Mouse (Mus musculus): ENCODE data around the gene Hmga1. TPM values are rescaled to one million over a fixed set of nuclear protein-coding genes. Genes with fewer than 3 reads are reported as not detected.

The Hmga1 gene
- polyA plus RNA-seq, 1 experiment, result not detected

DNA sequence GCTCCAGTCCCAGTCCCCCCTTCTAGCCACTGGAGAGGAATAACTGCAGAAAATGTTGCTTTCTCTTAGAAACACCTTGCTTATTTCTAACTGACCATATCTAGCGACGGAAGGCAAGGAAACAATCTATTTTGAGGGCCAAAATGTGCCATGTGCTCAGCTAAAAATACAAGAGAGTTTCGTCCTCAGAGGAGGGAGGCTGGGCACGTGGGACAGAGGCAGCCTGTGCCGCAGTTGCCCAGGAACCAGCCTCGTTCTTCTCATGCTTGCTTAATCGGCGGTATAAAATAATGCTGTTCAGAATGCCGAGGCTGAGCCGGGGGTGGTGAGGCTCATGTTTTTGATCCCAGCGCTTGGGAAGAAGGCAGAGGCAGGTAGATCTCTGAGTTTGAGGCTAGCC is 11.7 kb upstream of the Hmga1 start:
- peaks cover 12% of the 10 kb centered on the region for H3K4me1 ChIP-seq (ENCODE audit: control insufficient read depth, insufficient read depth, low read length)
- TF ChIP-seq POLR2A (IDR thresholded peaks at IDR 0.05; ENCODE audit: insufficient read depth, low read depth, low read length) (no peak), CTCF (IDR thresholded peaks at IDR 0.05; ENCODE audit: insufficient read depth, low read depth, low read length) (no peak)
- no peak overlapping the region for H3K4me3 ChIP-seq (ENCODE audit: insufficient read depth, low read depth, low read length)
- H3K27ac ChIP-seq (ENCODE audit: insufficient read depth, low read depth, low read length), result no peak overlapping the region
- 55% methylated on average over 11 of the region's 11 CpGs for WGBS

DNA sequence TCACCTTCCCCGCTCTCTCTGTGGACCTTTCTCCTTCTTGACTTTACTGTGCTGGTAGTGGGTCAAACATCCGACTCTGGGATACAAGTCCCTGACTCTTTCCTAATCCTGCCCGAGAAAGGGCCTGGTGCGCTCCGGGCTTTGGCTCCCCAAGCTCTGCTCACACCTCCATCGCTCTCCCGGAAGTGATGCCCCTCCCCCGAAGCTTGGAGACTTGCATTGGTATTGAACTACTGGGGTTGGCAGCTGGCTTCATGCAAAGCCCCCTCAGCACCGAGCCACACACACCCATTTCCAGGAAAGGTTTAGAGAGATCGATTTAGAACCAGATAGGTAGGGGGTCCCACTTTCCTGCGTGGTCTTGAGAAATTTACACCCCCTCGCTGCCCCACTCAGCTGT is 10.3 kb upstream of the Hmga1 start:
- Histone ChIP-seq H3K27ac (ENCODE audit: insufficient read depth, low read depth, low read length) (no peak overlapping the region), H3K4me1 (ENCODE audit: control insufficient read depth, insufficient read depth, low read length) (peaks cover 12% of the 10 kb centered on the region), H3K4me3 (ENCODE audit: insufficient read depth, low read depth, low read length) (no peak overlapping the region)
- TF ChIP-seq POLR2A (IDR thresholded peaks at IDR 0.05; ENCODE audit: insufficient read depth, low read depth, low read length), result no peak
- TF ChIP-seq CTCF (IDR thresholded peaks at IDR 0.05; ENCODE audit: insufficient read depth, low read depth, low read length), result no peak
- WGBS, result 66% methylated on average over 12 of the region's 12 CpGs

DNA sequence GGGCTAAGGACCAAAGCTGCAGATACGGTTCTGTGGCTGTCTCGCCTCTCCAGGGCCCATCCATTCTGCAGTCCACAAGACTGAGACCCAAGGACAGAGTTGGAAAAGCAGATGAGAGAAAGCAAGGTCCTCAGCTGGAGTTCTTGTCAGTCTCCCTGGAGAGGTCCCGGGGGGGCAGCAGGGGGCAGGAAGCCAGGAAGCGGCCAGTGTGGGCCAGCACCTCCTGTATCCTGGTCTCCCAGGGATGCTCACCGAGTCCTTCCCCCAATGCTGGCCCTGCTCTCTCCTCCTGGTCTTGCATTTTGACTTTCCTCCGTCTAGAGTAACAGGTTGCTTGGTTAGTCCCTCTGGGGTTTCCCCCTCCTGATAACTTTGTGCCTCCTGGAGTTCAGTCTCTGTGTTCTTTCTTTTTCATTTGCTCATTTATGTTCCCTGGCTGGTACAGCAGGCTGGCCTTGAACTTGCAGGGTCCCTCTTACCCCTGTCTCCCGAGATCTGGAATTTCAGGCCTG is 9.7 kb upstream of the Hmga1 start:
- Histone ChIP-seq H3K27ac (ENCODE audit: insufficient read depth, low read depth, low read length) (no peak overlapping the region), H3K4me1 (ENCODE audit: control insufficient read depth, insufficient read depth, low read length) (peaks cover 12% of the 10 kb centered on the region), H3K4me3 (ENCODE audit: insufficient read depth, low read depth, low read length) (no peak overlapping the region)
- TF ChIP-seq CTCF (IDR thresholded peaks at IDR 0.05; ENCODE audit: insufficient read depth, low read depth, low read length), result no peak
- no peak for TF ChIP-seq POLR2A (IDR thresholded peaks at IDR 0.05; ENCODE audit: insufficient read depth, low read depth, low read length)
- 83% methylated on average over 7 of the region's 7 CpGs for WGBS

DNA sequence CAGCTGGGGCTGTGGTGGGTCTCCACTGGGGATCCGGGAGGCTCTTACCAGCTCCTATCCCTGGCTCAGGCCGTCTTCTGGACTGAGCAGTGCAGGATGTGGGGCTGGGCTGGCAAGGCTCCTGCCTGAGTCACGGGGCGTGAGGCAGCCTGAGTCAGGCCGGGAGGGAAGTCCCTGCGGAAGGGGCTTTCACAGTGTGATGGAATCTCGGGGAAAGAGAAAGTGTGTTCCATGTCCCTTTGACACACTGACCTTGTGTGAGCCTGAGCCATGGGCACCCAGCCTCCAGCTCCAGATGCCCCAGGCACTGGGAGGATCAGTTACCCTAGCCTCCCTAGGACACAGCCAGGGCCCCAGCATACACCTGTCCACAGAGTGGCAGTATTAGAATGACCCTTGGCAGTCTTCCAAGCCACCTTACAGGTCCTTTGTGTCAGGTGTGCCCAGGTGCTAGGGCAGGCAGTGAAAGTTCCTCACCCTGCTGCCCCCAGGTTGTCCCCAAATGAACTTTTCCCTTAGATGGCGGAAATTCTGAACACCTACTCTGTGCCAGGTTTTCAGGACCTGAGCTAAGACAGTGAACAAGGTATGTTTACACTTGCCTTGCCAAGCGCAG is 8.9 kb upstream of the Hmga1 start:
- H3K27ac ChIP-seq (ENCODE audit: insufficient read depth, low read depth, low read length), result no peak overlapping the region
- no peak for TF ChIP-seq CTCF (IDR thresholded peaks at IDR 0.05; ENCODE audit: insufficient read depth, low read depth, low read length)
- no peak for TF ChIP-seq POLR2A (IDR thresholded peaks at IDR 0.05; ENCODE audit: insufficient read depth, low read depth, low read length)
- H3K4me1 ChIP-seq (ENCODE audit: control insufficient read depth, insufficient read depth, low read length), result peaks cover 12% of the 10 kb centered on the region
- WGBS, result 63% methylated on average over 9 of the region's 9 CpGs
- H3K4me3 ChIP-seq (ENCODE audit: insufficient read depth, low read depth, low read length), result no peak overlapping the region

DNA sequence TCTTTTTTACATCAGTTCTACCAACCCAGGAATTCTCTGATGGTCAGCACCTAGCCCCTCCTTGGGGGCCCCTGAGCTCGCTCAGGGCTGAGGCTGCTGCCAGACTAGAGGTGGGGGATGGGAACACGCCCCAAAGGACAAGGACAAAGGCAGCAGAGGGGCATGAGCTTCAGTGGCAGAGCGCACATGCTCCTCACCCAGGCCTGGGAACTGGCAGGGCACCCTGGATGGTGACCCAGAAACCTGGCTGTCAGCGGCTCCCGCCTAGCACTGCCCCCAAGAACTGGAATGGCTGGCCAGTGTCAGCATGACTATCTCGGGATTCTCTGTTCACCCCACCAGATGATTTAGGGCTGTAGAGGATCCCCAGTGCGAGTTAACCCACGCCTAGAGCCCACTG is 7.1 kb upstream of the Hmga1 start:
- TF ChIP-seq POLR2A (IDR thresholded peaks at IDR 0.05; ENCODE audit: insufficient read depth, low read depth, low read length), result no peak
- TF ChIP-seq CTCF (IDR thresholded peaks at IDR 0.05; ENCODE audit: insufficient read depth, low read depth, low read length), result no peak
- peaks cover 12% of the 10 kb centered on the region for H3K4me1 ChIP-seq (ENCODE audit: control insufficient read depth, insufficient read depth, low read length)
- 64% methylated on average over 8 of the region's 8 CpGs for WGBS
- no peak overlapping the region for H3K4me3 ChIP-seq (ENCODE audit: insufficient read depth, low read depth, low read length)
- no peak overlapping the region for H3K27ac ChIP-seq (ENCODE audit: insufficient read depth, low read depth, low read length)

DNA sequence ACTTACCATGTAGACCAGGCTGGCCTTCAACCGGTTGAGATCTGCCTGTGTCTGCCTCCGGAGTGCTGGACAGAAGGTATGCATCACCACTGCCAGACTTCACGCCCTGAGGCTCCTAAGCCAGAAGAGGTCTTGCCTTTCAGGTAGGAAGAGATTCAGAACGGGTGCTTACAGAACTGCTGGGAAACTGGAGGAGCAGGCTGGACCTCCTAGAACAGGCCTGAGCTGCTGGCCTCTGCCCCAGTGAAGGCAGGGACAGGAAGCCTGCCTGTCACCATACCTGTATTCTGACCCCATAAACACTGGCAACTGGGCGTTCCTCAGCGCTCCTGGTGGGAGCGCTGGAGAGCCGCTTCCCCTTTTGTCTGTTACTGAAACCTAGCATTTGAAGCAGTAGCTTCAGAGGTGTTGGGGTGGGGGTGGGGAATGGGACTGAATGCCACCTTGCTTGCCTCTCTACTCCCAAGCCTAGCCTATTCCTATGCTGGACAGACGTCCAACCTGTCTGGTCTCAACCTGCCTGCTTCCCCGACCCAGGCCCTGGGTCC is 4.8 kb upstream of the Hmga1 start:
- Histone ChIP-seq H3K27ac (ENCODE audit: insufficient read depth, low read depth, low read length) (no peak overlapping the region), H3K4me3 (ENCODE audit: insufficient read depth, low read depth, low read length) (no peak overlapping the region), H3K4me1 (ENCODE audit: control insufficient read depth, insufficient read depth, low read length) (peaks cover 23% of the 10 kb centered on the region)
- WGBS, result 85% methylated on average over 10 of the region's 10 CpGs
- no peak for TF ChIP-seq CTCF (IDR thresholded peaks at IDR 0.05; ENCODE audit: insufficient read depth, low read depth, low read length)
- no peak for TF ChIP-seq POLR2A (IDR thresholded peaks at IDR 0.05; ENCODE audit: insufficient read depth, low read depth, low read length)

DNA sequence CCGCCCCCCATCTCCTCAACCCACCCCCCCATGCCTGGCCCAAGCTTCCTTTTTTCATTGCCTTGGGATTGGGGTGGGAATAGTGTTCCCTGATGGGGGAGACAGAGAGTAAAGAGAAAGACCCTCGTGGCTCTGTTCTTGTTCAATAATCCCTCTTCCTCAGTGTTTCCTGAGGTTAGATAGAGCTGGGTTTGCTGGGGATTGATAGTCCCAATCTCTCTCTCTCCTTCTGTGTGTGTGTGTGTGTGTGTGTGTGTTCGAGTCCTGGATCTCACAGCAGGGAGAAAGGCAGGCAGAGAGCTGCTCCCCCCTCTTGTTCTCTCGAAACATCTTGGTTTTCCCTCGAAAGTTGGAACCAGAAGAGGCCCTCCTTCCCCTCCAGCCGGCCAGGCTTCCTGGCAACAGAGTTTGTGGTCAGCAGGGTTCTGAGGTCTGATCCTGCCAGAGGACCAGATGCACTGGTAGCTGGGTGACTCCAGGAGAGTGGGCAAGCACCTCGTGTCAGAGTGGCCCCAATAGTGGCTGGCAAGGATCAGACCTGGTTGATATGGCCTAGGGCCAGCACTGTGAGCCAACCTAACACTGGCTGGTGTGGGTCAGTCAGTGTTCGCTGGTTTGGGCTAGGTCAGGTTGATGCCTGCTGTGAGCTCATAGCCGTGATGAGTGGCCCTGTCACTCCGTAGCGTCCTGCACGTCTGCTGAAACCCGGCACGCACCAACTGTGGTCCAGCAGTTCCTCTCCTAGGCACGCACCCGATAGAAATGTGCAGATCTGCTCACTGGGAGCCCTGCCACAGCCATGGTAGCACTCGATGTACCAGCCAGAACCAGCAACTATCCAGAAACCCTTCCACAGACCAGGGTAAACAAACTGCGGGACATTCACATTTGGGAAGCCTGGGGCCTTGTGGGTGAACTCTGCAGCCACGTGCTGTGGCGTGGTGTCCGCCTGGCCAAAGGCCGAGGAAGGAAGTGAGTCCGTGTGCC is 3.8 kb upstream of the Hmga1 start:
- no peak for TF ChIP-seq CTCF (IDR thresholded peaks at IDR 0.05; ENCODE audit: insufficient read depth, low read depth, low read length)
- no peak for TF ChIP-seq POLR2A (IDR thresholded peaks at IDR 0.05; ENCODE audit: insufficient read depth, low read depth, low read length)
- no peak overlapping the region for H3K4me3 ChIP-seq (ENCODE audit: insufficient read depth, low read depth, low read length)
- WGBS, result 78% methylated on average over 23 of the region's 23 CpGs

DNA sequence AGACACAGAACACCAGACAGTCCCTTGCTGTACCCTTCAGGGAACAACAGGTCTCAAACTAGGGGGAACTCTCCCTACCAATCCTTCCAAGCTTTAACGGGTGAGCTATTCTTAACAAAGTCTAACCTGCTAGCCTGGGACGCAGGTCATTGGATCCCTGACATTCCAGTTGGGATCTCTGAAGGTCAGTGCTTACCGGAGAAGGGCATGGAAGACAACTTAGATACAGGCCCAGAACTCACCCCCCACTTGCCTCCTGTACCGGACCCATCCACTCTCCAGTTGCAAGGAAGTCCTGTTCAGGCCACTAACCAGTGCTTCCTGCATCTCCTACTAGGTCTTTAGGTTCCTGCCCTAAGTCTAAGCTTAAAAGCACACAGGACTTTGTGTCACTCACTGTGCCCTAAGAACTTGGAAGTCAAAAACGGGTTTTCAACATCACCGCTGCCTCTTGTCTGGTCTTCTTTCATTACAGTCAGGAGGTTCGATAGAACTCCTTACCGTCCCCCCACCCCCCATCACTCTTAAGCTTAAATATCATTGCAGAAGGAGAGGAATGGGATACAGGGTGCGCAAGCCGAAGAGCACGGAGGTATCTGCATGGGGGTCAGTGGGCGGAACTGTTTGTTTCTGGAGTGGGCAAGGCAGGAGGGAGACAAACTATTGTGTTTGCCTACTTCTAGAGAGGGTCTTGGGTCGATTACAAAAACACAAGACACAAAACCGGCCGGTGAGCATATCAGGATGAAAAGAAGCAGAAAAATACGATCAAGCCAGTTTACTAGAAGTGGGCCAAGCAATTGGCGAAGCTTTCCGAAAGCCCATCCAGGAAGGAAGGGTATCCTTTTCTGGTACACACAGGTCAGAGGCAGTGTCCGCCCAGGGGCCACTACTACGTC is 2.0 kb upstream of the Hmga1 start:
- H3K27ac ChIP-seq (ENCODE audit: insufficient read depth, low read depth, low read length), result no peak overlapping the region
- peaks cover 29% of the 10 kb centered on the region for H3K4me1 ChIP-seq (ENCODE audit: control insufficient read depth, insufficient read depth, low read length)
- no peak for TF ChIP-seq CTCF (IDR thresholded peaks at IDR 0.05; ENCODE audit: insufficient read depth, low read depth, low read length)
- no peak for TF ChIP-seq POLR2A (IDR thresholded peaks at IDR 0.05; ENCODE audit: insufficient read depth, low read depth, low read length)
- H3K4me3 ChIP-seq (ENCODE audit: insufficient read depth, low read depth, low read length), result no peak overlapping the region
- 86% methylated on average over 20 of the region's 20 CpGs for WGBS

More for the DNA sequence above, 3.8 kb upstream of the Hmga1 start:
- Histone ChIP-seq H3K27ac (ENCODE audit: insufficient read depth, low read depth, low read length) (no peak overlapping the region), H3K4me1 (ENCODE audit: control insufficient read depth, insufficient read depth, low read length) (peaks cover 22% of the 10 kb centered on the region)

All from olfactory bulb, adult 2 months (tissue).